Mouse (Mus musculus) embryonic facial prominence, embryonic 11.5 days (tissue): Measurements from ENCODE around the gene Dclk1. TPM values are rescaled to one million over a fixed set of nuclear protein-coding genes. Genes with fewer than 3 reads are reported as not detected.

Source experiments
- ATAC-seq: fragments of 200-750 bp; cut with Nextera tagmentation; replicated peaks from 2 replicates; pipeline ENCODE4 v1.8.0; 2017; ENCODE audit warnings: low read depth; ENCODE audit not compliant: insufficient number of reproducible peaks, low FRiP score, low TSS enrichment
- DNase-seq: peaks from one replicate; pipeline ENCODE4 v3.0.0-alpha.2; 2015; ENCODE audit warnings: low spot score
- H3K27ac ChIP-seq: fragments of 300-500 bp; sonication (generic); replicated peaks from 2 replicates; pipeline ENCODE4 v1.5.1; 2014; ENCODE audit warnings: mild to moderate bottlenecking, low read depth, low read length, control low read depth
- H3K27me3 ChIP-seq: fragments of 300-500 bp; sonication (generic); 2 replicates; pipeline ENCODE4 v1.6.1; 2014; ENCODE audit warnings: mild to moderate bottlenecking, low read length, moderate library complexity, mixed read lengths; ENCODE audit not compliant: control insufficient read depth, insufficient read depth
- H3K36me3 ChIP-seq: fragments of 300-500 bp; sonication (generic); replicated peaks from 2 replicates; pipeline ENCODE4 v1.6.1; 2014; ENCODE audit warnings: low read depth, mild to moderate bottlenecking, low read length, moderate library complexity, mixed read lengths; ENCODE audit not compliant: control insufficient read depth, insufficient read depth
- H3K4me1 ChIP-seq: fragments of 300-500 bp; sonication (generic); 2 replicates; pipeline ENCODE4 v1.6.1; 2014; ENCODE audit warnings: low read length, mixed read lengths; ENCODE audit not compliant: control insufficient read depth, insufficient read depth
- H3K4me2 ChIP-seq: fragments of 300-500 bp; sonication (generic); 2 replicates; pipeline ENCODE4 v1.6.1; 2014; ENCODE audit warnings: low read depth, mild to moderate bottlenecking, control low read depth, low read length, moderate library complexity
- H3K4me3 ChIP-seq: fragments of 300-500 bp; sonication (generic); 2 replicates; pipeline ENCODE4 v1.5.1; 2014; ENCODE audit warnings: low read depth, low read length, control low read depth
- H3K9ac ChIP-seq: fragments of 300-500 bp; sonication (generic); replicated peaks from 2 replicates; pipeline ENCODE4 v1.6.1; 2014; ENCODE audit warnings: mild to moderate bottlenecking, control low read depth, low read length
- H3K9me3 ChIP-seq: fragments of 300-500 bp; sonication (generic); replicated peaks from 2 replicates; pipeline ENCODE4 v1.6.1; 2016; ENCODE audit warnings: mild to moderate bottlenecking, low read length, inconsistent platforms, mixed read lengths; ENCODE audit not compliant: control insufficient read depth
- WGBS: fragments of 180-500 bp; shearing (Covaris S2); extraction: QIAGEN DNeasy Blood & Tissue Kit; methylation state at CpG from one replicate; pipeline ENCODE4 v1.1.7; 2014; 5-methylcytosine and 5-hydroxymethylcytosine counted together
- polyA plus RNA-seq: library from polyadenylated mRNA; unstranded; fragments of >200 nt; fragmentation: Nextera tagmentation; extraction: Ambion mirVana; gene quantifications from 2 replicates; pipeline ENCODE4 v1.2.1, GENCODE M21; 2014

The Dclk1 gene
- polyA plus RNA-seq, 1 experiment from 2014 or later: 32.9 TPM

- DNase-seq: no peak
Observed at GRCm38 (mm10) chr3:55212254-55212653, 29.9 kb upstream of the Dclk1 start.

GRCm38 (mm10) chr3:55213785-55214184 is 28.4 kb upstream of the Dclk1 start:
- no peaks in the 10 kb centered on the region for H3K9me3 ChIP-seq
- ATAC-seq: no peak
- peak; percentile 48 for DNase-seq
- no peak overlapping the region for H3K4me2 ChIP-seq
- 55% methylated on average over 4 of the region's 4 CpGs for WGBS
- no peaks in the 10 kb centered on the region for H3K36me3 ChIP-seq
- no peaks in the 10 kb centered on the region for H3K4me1 ChIP-seq
- no peaks in the 10 kb centered on the region for H3K27me3 ChIP-seq
- no peak overlapping the region for H3K27ac ChIP-seq
- H3K9ac ChIP-seq: no peak overlapping the region
- H3K4me3 ChIP-seq: no peak overlapping the region

More at GRCm38 (mm10) chr3:55212254-55212653, 29.9 kb upstream of the Dclk1 start:
- no peaks in the 10 kb centered on the region for H3K4me1 ChIP-seq
- no peak overlapping the region for H3K27ac ChIP-seq
- H3K36me3 ChIP-seq: no peaks in the 10 kb centered on the region
- H3K4me3 ChIP-seq: no peak overlapping the region
- WGBS: 25% methylated on average over 2 of the region's 2 CpGs
- no peak for ATAC-seq
- H3K27me3 ChIP-seq: no peaks in the 10 kb centered on the region
- no peak overlapping the region for H3K4me2 ChIP-seq
- H3K9ac ChIP-seq: no peak overlapping the region
- no peaks in the 10 kb centered on the region for H3K9me3 ChIP-seq

- Histone ChIP-seq H3K27ac (no peak overlapping the region), H3K9me3 (no peaks in the 10 kb centered on the region), H3K4me3 (no peak overlapping the region), H3K4me2 (no peak overlapping the region), H3K4me1 (no peaks in the 10 kb centered on the region), H3K36me3 (no peaks in the 10 kb centered on the region), H3K9ac (no peak overlapping the region), H3K27me3 (no peaks in the 10 kb centered on the region)
- ATAC-seq (no peak), DNase-seq (no peak)
- 84% methylated on average over 6 of the region's 6 CpGs for WGBS
Observed at GRCm38 (mm10) chr3:55214413-55214812, 27.8 kb upstream of the Dclk1 start.

GRCm38 (mm10) chr3:55222502-55222901 is 19.7 kb upstream of the Dclk1 start:
- ATAC-seq (no peak), DNase-seq (no peak)
- H3K9me3 ChIP-seq: no peaks in the 10 kb centered on the region
- no peak overlapping the region for H3K4me2 ChIP-seq
- 87% methylated on average over 2 of the region's 2 CpGs for WGBS
- no peak overlapping the region for H3K27ac ChIP-seq
- H3K9ac ChIP-seq: no peak overlapping the region
- H3K4me3 ChIP-seq: no peak overlapping the region
- no peaks in the 10 kb centered on the region for H3K27me3 ChIP-seq
- H3K4me1 ChIP-seq: no peaks in the 10 kb centered on the region
- no peaks in the 10 kb centered on the region for H3K36me3 ChIP-seq

- no peaks in the 10 kb centered on the region for H3K27me3 ChIP-seq
- WGBS: 84% methylated on average over 3 of the region's 3 CpGs
- ATAC-seq (no peak), DNase-seq (no peak)
- H3K4me3 ChIP-seq: no peak overlapping the region
- H3K9ac ChIP-seq: no peak overlapping the region
- no peak overlapping the region for H3K4me2 ChIP-seq
- no peaks in the 10 kb centered on the region for H3K4me1 ChIP-seq
- H3K36me3 ChIP-seq: no peaks in the 10 kb centered on the region
- no peaks in the 10 kb centered on the region for H3K9me3 ChIP-seq
- H3K27ac ChIP-seq: no peak overlapping the region
Observed at GRCm38 (mm10) chr3:55223862-55224261, 18.3 kb upstream of the Dclk1 start.

GRCm38 (mm10) chr3:55226501-55227213 is 15.5 kb upstream of the Dclk1 start:
- H3K4me2 ChIP-seq: no peak overlapping the region
- H3K27ac ChIP-seq: no peak overlapping the region
- no peaks in the 10 kb centered on the region for H3K27me3 ChIP-seq
- no peaks in the 10 kb centered on the region for H3K9me3 ChIP-seq
- no peak overlapping the region for H3K4me3 ChIP-seq
- H3K4me1 ChIP-seq: no peaks in the 10 kb centered on the region
- H3K36me3 ChIP-seq: no peaks in the 10 kb centered on the region
- H3K9ac ChIP-seq: no peak overlapping the region
- peak; percentile 45 for DNase-seq
- 21% methylated on average over 18 of the region's 18 CpGs for WGBS
- peak; percentile 88 for ATAC-seq

- no peaks in the 10 kb centered on the region for H3K36me3 ChIP-seq
- no peak; the same call in 1 of the 2 replicates for ATAC-seq
- no peaks in the 10 kb centered on the region for H3K27me3 ChIP-seq
- H3K4me1 ChIP-seq: no peaks in the 10 kb centered on the region
- H3K9ac ChIP-seq: no peak overlapping the region
- H3K4me3 ChIP-seq: no peak overlapping the region
- 29% methylated on average over 4 of the region's 4 CpGs for WGBS
- H3K9me3 ChIP-seq: no peaks in the 10 kb centered on the region
- H3K27ac ChIP-seq: no peak overlapping the region
- DNase-seq: no peak
- H3K4me2 ChIP-seq: no peak overlapping the region
Observed at GRCm38 (mm10) chr3:55227214-55227581, 15.0 kb upstream of the Dclk1 start.

GRCm38 (mm10) chr3:55242422-55243055 is 375 bp downstream of the Dclk1 start:
- no peaks in the 10 kb centered on the region for H3K9me3 ChIP-seq
- peak overlapping the region; percentile 95 for H3K4me2 ChIP-seq
- ATAC-seq: peak; percentile 96
- H3K9ac ChIP-seq: peak overlapping the region; percentile 76
- no peaks in the 10 kb centered on the region for H3K27me3 ChIP-seq
- H3K27ac ChIP-seq: peak overlapping the region; percentile 66; the same call in 1 of the 2 replicates
- no peaks in the 10 kb centered on the region for H3K4me1 ChIP-seq
- DNase-seq: peak; percentile 93
- H3K4me3 ChIP-seq: peak overlapping the region; percentile 67
- H3K36me3 ChIP-seq: no peaks in the 10 kb centered on the region
- under 1% methylated on average over 40 of the region's 45 CpGs for WGBS
